Mouse (Mus musculus): Measurements from ENCODE around the gene Asb1.

DNA sequence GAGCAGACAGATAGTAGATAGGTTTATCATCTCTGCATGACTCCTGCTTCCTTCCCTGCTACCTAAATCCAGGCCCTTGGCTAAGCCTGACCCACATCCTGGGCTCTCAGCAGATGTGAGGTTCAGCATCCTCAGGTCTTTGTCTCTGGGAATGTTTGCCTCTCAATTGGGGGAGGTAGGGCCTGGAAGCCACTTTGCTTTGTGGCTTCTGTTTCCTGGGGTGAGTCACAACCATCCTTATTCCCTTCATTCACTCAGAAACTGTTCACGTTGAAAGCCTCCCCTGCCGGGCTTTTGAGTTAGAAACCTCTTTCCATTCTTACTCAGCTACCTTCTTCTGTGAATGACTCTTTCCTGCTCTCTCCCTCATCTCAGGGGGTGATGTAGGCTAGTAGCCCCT, 47.6 kb upstream of the Asb1 start:
- TF ChIP-seq CTCF (IDR thresholded peaks at IDR 0.05; ENCODE audit: control insufficient read depth, insufficient read depth, insufficient replicate concordance, low read depth, low read length) (no peak), POLR2A (IDR thresholded peaks at IDR 0.05; ENCODE audit: control insufficient read depth, low read depth, low read length) (no peak)

Measured in testis, adult 2 months (tissue).